Mouse (Mus musculus) kidney, embryonic 16.5 days (tissue): ENCODE data around the gene Mn1. TPM values are rescaled to one million over a fixed set of nuclear protein-coding genes. Genes with fewer than 3 reads are reported as not detected.

Experiments
- ATAC-seq: fragments of 200-750 bp; cut with Nextera tagmentation; 2 replicates; pipeline ENCODE4 v1.8.0; 2017; ENCODE audit warnings: moderate TSS enrichment; ENCODE audit not compliant: low FRiP score, low TSS enrichment
- H3K27ac ChIP-seq: fragments of 300-500 bp; sonication (generic); 2 replicates; pipeline ENCODE4 v1.5.1; 2014; ENCODE audit warnings: low read length
- H3K27me3 ChIP-seq: fragments of 300-500 bp; sonication (generic); 2 replicates; pipeline ENCODE4 v1.6.1; 2014; ENCODE audit warnings: low read length, control low read depth, mixed read lengths; ENCODE audit not compliant: insufficient read depth
- H3K36me3 ChIP-seq: fragments of 300-500 bp; sonication (generic); 2 replicates; pipeline ENCODE4 v1.6.1; 2014; ENCODE audit warnings: low read length, control low read depth, mixed read lengths; ENCODE audit not compliant: insufficient read depth
- H3K4me1 ChIP-seq: fragments of 300-500 bp; sonication (generic); 2 replicates; pipeline ENCODE4 v1.6.1; 2014; ENCODE audit warnings: low read length, control low read depth, mixed read lengths; ENCODE audit not compliant: insufficient read depth
- H3K4me2 ChIP-seq: fragments of 300-500 bp; sonication (generic); replicated peaks from 2 replicates; pipeline ENCODE4 v1.6.1; 2014; ENCODE audit warnings: low read depth, low read length
- H3K4me3 ChIP-seq: fragments of 300-500 bp; sonication (generic); 2 replicates; pipeline ENCODE4 v1.5.1; 2014; ENCODE audit warnings: mild to moderate bottlenecking, low read length
- H3K9ac ChIP-seq: fragments of 300-500 bp; sonication (generic); replicated peaks from 2 replicates; pipeline ENCODE4 v1.6.1; 2014; ENCODE audit warnings: low read length
- H3K9me3 ChIP-seq: fragments of 300-500 bp; sonication (generic); 2 replicates; pipeline ENCODE4 v1.6.1; 2016; ENCODE audit warnings: low read length, control low read depth
- WGBS: fragments of 180-500 bp; shearing (Covaris S2); extraction: QIAGEN DNeasy Blood & Tissue Kit; methylation state at CpG from one replicate; pipeline ENCODE4 v1.1.7; 2014; 5-methylcytosine and 5-hydroxymethylcytosine counted together
- polyA plus RNA-seq: library from polyadenylated mRNA; unstranded; fragments of >200 nt; fragmentation: Nextera tagmentation; extraction: Ambion mirVana; gene quantifications from 2 replicates; pipeline ENCODE4 v1.2.1, GENCODE M21; 2015

The Mn1 gene
- polyA plus RNA-seq, 1 experiment from 2014 or later: 6.9 TPM

DNA sequence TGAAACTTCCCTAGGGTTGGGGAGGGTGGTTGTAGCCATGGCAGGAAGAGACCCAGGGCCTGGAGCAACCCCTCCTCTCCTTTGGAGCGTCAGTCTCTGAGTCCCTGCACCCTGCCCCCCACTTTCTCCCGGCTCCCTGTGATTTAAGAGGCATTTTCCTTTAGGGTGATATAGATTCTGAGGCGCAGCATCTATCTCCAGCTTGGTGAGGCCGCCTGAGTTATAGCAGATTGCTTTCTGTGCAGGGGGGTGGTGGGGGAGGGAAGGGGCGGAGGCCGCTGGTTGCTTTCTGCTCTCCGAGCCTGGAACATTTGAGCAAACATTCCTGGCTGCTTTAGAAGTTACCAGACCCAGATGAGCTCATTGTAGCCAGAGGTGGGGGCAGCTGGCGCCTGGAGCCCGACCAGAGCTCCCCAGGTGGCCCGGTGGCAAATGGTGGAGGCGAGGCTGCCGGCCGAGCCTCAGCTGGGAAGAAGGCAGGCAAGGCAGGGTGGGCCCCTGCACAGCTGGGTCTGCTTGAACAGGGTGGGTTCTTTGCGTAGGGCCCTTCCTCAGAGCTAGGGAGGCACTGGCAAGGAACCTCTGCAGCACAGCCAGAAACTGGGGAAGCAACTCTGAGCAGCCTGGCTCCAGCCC lies 8.6 kb upstream of the Mn1 start:
- peaks cover 9% of the 10 kb centered on the region for H3K4me1 ChIP-seq
- no peak overlapping the region for H3K4me3 ChIP-seq
- no peaks in the 10 kb centered on the region for H3K36me3 ChIP-seq
- H3K27me3 ChIP-seq: peaks cover 46% of the 10 kb centered on the region
- 0 out of 2 replicates have a peak, but pooled peaks have one; percentile 33 for ATAC-seq
- 0 out of 2 replicates have a peak overlapping the region, but pooled peaks have one; percentile 8 for H3K27ac ChIP-seq
- no peaks in the 10 kb centered on the region for H3K9me3 ChIP-seq
- H3K9ac ChIP-seq: no peak overlapping the region
- WGBS: 9% methylated on average over 14 of the region's 14 CpGs
- H3K4me2 ChIP-seq: 0 out of 2 replicates have a peak overlapping the region, but pooled peaks have one; percentile 26

DNA sequence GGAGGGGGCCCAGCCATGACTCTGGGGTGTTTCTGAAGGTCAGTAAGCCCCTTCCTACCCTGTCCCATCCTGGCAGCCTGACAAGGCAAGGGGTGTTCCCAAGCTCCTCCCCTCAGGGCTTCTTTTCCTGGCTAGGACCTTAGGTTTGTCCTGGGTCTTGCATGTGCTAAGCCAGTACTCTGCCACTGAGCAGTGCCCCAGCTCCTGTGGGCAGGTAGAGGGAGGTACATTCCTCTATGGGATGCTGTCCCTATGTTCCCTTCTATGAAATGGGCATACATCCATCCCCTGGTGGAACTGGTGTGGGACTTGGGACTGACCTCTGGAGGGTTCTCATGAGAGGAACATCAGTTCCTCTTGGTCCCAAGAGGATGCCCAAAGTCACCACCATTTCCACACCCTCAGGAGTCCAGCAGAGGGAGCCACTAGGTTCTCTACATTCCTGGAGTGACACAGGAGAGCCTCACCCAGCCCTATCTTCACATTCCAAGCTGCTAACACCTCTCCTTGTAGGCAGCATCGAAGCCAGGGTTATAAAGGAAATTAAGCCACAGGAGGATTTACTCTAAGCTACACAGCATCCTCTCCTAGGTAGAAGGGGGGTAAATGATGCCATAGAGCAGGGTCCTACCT lies 7.6 kb upstream of the Mn1 start:
- Histone ChIP-seq H3K4me3 (no peak overlapping the region), H3K4me2 (no peak overlapping the region), H3K9me3 (no peaks in the 10 kb centered on the region), H3K9ac (no peak overlapping the region), H3K27ac (no peak overlapping the region), H3K4me1 (peaks cover 9% of the 10 kb centered on the region), H3K36me3 (no peaks in the 10 kb centered on the region), H3K27me3 (peaks cover 54% of the 10 kb centered on the region)
- 0% methylated on average over 1 of the region's 1 CpGs for WGBS
- no peak for ATAC-seq

DNA sequence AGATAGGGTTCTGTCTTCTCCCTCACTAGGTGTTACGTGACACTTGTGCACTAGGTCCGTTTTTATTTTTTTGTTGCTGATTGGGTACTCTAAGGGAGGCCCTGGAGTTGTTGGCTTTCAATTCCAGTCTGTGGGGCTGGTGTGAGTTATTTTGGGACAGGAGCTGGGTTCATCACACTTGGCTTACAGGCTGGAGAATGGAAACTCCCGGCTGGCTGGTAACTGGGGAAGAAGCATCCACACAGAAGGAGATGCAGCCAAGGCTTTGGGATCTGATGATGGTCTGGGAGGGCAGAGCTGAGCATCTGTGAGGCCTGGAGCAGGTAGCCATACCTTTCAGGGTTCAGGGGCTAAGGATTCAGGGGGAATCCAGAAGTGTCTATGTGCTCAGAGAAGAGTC lies 6.5 kb upstream of the Mn1 start:
- Histone ChIP-seq H3K27me3 (peaks cover 63% of the 10 kb centered on the region), H3K27ac (no peak overlapping the region), H3K9ac (no peak overlapping the region), H3K9me3 (no peaks in the 10 kb centered on the region), H3K4me3 (no peak overlapping the region), H3K36me3 (no peaks in the 10 kb centered on the region), H3K4me2 (no peak overlapping the region), H3K4me1 (peaks cover 9% of the 10 kb centered on the region)
- 56% methylated on average over 3 of the region's 3 CpGs for WGBS
- no peak for ATAC-seq

DNA sequence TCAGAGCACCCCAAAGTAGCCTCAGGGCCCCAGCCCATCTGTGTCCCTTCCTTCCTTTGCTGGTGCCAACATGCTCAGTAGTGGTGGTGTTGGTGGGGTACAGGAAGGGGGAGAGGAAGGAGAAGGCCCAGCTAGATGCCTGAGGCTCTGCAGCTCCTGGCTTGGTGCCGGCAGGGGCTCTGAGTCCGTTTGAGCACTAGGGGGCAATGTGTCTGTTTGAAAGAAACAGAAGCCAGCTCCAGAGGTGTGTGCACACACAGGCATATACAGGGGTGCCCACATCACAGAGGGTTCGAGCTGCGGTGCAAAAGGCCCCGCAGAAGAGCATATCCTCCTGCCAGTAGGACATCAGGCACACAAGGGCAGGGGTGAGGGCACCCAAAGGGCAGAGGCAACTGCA lies 3.0 kb upstream of the Mn1 start:
- Histone ChIP-seq H3K27me3 (peaks cover 66% of the 10 kb centered on the region), H3K9ac (0 out of 2 replicates have a peak overlapping the region, but pooled peaks have one; percentile 44), H3K4me1 (peaks cover 27% of the 10 kb centered on the region), H3K27ac (no peak overlapping the region), H3K9me3 (no peaks in the 10 kb centered on the region), H3K4me3 (no peak overlapping the region), H3K36me3 (no peaks in the 10 kb centered on the region), H3K4me2 (no peak overlapping the region)
- ATAC-seq: 0 out of 2 replicates have a peak, but pooled peaks have one; percentile 13
- WGBS: 3% methylated on average over 5 of the region's 5 CpGs

DNA sequence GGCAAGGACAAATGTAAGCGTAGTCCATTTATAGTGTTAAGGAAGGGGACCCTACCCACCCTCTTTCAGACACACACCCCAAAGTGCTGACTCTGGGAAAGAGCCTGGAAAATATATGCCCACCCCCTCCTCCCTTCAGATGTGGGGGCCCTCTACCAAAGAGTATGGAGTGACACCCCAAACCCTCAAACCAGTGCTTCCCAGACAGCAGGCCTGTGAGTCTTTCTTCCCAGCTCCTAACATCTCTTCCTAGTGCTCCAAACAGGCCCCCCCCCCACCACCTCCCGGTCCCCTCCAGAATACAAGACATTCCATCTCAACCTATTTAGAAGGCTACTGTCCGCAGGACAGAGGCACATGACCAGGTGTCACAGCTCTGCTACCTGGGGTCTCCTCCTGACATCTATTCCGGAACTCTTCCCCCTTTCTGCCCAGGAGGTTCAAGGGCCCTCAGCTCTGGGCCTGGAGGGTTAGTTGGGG lies 2.4 kb upstream of the Mn1 start:
- Histone ChIP-seq H3K4me1 (peaks cover 34% of the 10 kb centered on the region), H3K9me3 (no peaks in the 10 kb centered on the region), H3K36me3 (no peaks in the 10 kb centered on the region), H3K9ac (no peak overlapping the region), H3K4me2 (no peak overlapping the region), H3K27me3 (peaks cover 68% of the 10 kb centered on the region), H3K4me3 (no peak overlapping the region), H3K27ac (no peak overlapping the region)
- no peak for ATAC-seq
- 52% methylated on average over 4 of the region's 4 CpGs for WGBS

DNA sequence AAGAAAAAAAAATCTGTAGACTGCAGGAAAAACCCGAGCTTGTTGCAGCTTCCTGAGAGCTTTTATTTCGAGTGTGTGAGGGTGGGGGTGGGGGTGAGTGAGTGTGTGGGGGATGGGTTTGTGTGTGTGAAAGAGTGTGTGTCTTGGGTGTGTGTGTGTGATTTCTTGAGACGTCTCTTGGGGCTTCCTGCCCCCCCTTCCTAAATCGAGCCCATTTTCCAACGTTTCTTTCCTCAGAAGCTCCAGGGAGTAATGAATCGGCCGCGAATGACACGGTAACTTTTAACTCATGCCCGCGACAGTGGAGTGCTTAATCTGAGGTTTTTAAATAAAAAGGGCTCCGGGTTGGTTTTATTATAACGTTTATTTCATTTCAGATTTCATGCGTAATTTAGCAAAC lies 1.6 kb upstream of the Mn1 start:
- ATAC-seq: no peak
- Histone ChIP-seq H3K27ac (no peak overlapping the region), H3K9ac (no peak overlapping the region), H3K27me3 (peaks cover 71% of the 10 kb centered on the region), H3K36me3 (no peaks in the 10 kb centered on the region), H3K4me1 (peaks cover 41% of the 10 kb centered on the region), H3K4me2 (peak overlapping the region; percentile 99), H3K9me3 (no peaks in the 10 kb centered on the region), H3K4me3 (peak overlapping the region; percentile 74; the same call in 1 of the 2 replicates)
- 2% methylated on average over 14 of the region's 14 CpGs for WGBS

DNA sequence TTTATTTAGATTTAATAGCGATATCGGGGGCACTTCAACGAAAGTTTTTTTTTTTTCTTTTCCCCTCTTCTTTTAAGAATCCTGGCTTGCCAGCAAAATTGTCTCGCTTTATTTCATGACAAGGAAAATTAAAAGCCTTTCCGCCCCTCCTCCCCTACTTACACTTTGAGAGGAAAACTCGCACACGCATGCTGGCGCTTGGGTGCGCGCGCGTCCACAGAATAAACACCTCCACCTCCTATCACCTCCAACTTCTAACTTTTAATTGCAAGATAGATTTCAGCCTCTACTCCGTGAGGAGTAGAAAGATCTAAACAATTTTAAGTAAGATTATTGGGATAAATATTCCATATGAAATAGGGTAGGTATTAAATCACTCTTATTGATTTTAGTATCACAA lies 1.1 kb upstream of the Mn1 start:
- ATAC-seq: no peak
- H3K4me2 ChIP-seq: peak overlapping the region; percentile 99
- peaks cover 73% of the 10 kb centered on the region for H3K27me3 ChIP-seq
- H3K4me1 ChIP-seq: peaks cover 46% of the 10 kb centered on the region
- H3K4me3 ChIP-seq: peak overlapping the region; percentile 74
- H3K36me3 ChIP-seq: no peaks in the 10 kb centered on the region
- no peak overlapping the region for H3K27ac ChIP-seq
- H3K9ac ChIP-seq: peak overlapping the region; percentile 77; the same call in 1 of the 2 replicates
- 2% methylated on average over 13 of the region's 13 CpGs for WGBS
- H3K9me3 ChIP-seq: no peaks in the 10 kb centered on the region

DNA sequence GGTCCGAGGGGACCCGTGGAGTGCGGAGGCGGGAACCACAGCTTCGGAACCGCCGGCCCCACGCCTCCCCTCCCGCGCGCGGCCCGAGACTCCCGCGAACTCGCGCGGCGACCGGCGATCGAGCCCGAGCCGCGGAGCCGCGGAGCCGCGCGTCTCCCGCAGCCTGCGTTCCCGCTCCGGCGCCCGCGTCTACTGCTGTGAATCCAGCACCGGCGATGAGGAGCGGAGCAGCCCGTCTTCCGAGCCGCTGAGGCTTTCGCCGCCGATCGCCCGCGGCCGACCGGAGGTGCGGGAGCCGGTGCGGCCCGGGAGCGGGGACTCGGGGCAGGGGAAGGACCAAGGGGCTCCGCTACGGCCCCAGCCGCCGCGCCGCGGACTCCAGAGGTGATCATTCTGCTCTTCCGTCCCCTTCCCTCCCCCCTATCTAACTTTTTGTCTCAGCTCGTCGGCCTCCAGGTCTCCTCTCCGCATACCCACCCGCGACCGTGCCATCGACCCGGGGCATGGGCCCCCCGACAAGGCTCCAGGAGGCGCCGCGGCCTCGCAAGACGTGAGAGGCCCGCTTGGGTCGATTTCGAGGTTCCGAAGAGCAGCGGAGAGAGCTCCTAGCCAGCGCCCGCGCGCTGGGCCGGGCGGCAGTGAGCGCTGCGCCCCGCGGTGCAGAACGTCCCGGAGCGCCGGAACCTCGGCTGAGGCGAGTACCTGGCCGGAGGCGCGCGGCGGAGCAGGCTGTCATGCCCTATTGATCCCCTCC lies 393 bp downstream of the Mn1 start:
- H3K9me3 ChIP-seq: no peaks in the 10 kb centered on the region
- 0 out of 2 replicates have a peak, but pooled peaks have one; percentile 3 for ATAC-seq
- no peaks in the 10 kb centered on the region for H3K36me3 ChIP-seq
- peak overlapping the region; percentile 99 for H3K4me2 ChIP-seq
- peak overlapping the region; percentile 74 for H3K4me3 ChIP-seq
- peak overlapping the region; percentile 77 for H3K9ac ChIP-seq
- H3K4me1 ChIP-seq: peaks cover 51% of the 10 kb centered on the region
- H3K27ac ChIP-seq: peak overlapping the region; percentile 43
- WGBS: under 1% methylated on average over 97 of the region's 105 CpGs
- H3K27me3 ChIP-seq: peaks cover 75% of the 10 kb centered on the region

DNA sequence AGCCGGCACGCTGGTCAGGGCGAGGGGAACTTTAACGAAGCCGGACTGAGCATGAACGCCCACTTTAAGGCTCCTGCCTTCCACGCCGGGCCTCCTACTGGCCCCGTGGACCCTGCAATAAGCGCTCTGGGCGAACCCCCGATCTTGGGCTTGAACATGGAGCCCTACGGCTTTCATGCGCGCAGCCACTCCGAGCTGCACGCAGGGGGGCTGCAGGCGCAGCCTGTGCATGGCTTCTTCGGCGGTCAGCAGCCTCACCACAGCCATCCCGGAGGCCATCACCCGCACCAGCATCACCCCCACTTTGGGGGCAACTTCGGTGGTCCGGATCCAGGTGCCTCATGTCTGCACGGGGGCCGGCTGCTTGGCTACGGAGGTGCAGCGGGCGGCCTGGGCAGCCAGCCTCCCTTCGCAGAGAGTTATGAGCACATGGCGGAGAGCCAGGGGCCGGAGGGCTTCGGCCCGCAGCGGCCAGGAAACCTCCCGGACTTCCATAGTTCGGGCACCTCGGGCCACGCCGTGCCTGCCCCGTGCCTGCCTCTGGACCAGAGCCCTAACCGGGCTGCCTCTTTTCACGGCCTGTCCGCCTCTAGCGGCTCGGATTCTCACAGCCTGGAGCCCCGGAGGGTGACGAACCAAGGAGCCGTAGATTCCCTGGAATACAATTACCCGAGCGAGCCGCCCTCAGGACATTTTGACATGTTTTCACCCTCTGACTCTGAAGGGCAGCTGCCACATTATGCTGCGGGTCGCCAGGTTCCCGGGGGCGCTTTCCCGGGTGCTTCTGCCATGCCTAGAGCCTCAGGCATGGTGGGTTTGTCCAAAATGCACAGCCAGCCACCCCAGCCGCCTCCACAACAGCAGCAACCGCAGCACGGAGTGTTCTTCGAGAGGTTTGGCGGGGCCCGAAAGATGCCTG lies 1.3 kb downstream of the Mn1 start:
- Histone ChIP-seq H3K27ac (no peak overlapping the region), H3K4me3 (peak overlapping the region; percentile 74), H3K36me3 (no peaks in the 10 kb centered on the region), H3K9ac (peak overlapping the region; percentile 77), H3K4me2 (peak overlapping the region; percentile 99), H3K9me3 (no peaks in the 10 kb centered on the region), H3K27me3 (peaks cover 75% of the 10 kb centered on the region), H3K4me1 (peaks cover 54% of the 10 kb centered on the region)
- no peak for ATAC-seq
- 2% methylated on average over 63 of the region's 63 CpGs for WGBS
